In genomic region chr9:87730271-87730960, GRCm38 (mm10) we compare ENCODE assay signal across 7 mouse cellular contexts. TPM values are rescaled to one million over a fixed set of nuclear protein-coding genes. Genes with fewer than 3 reads are reported as not detected.
A peak's percentile ranks its signal among the peaks of the same experiment; 100 is the strongest.
DNase-seq lines count a peak whose midpoint lies in the region; ATAC-seq and TF ChIP-seq lines count a peak whose summit lies in the region.

No protein-coding gene starts in this region.

- ATAC-seq in lung, postnatal 0 days = peak; percentile 53
- peak; percentile 70 for ATAC-seq in forebrain, embryonic 15.5 days (replicated peaks)
- ATAC-seq in intestine, postnatal 0 days = peak; percentile 56
- ATAC-seq in midbrain, embryonic 16.5 days = peak; percentile 70

- DNase-seq in lung, postnatal 0 days (ENCODE audit: low spot score) = peak; percentile 25
- no peak for DNase-seq in lung, postnatal 36 days
- DNase-seq in spleen, postnatal 4 days (ENCODE audit: low spot score in 2 of 2) = no peak

- no peaks in the 10 kb centered on the region for H3K36me3 ChIP-seq in lung, postnatal 0 days (ENCODE audit: insufficient read depth, low read length)
- no peaks in the 10 kb centered on the region for H3K36me3 ChIP-seq in forebrain, embryonic 15.5 days
- no peaks in the 10 kb centered on the region for H3K36me3 ChIP-seq in intestine, postnatal 0 days (ENCODE audit: control insufficient read depth, insufficient read depth)
- no peaks in the 10 kb centered on the region for H3K36me3 ChIP-seq in midbrain, embryonic 16.5 days (ENCODE audit: control insufficient read depth, insufficient read depth, low read length)

- no peak for TF ChIP-seq CTCF in lung, postnatal 0 days (IDR thresholded peaks at IDR 0.05)
- no peak for TF ChIP-seq CTCF in bone marrow macrophage, adult 2 months (IDR thresholded peaks at IDR 0.05; ENCODE audit: low read depth, low read length)
- TF ChIP-seq CTCF in intestine, postnatal 0 days (IDR thresholded peaks at IDR 0.05; ENCODE audit: low read depth) = no peak

- H3K9ac ChIP-seq in lung, postnatal 0 days (replicated peaks; ENCODE audit: low read depth) = no peak overlapping the region
- peak overlapping the region; percentile 27 for H3K9ac ChIP-seq in forebrain, embryonic 15.5 days (replicated peaks)
- 0 out of 2 replicates have a peak overlapping the region, but pooled peaks have one; percentile 17 for H3K9ac ChIP-seq in intestine, postnatal 0 days (ENCODE audit: low read depth, low read length)
- H3K9ac ChIP-seq in midbrain, embryonic 16.5 days (ENCODE audit: low read depth, low read length) = peak overlapping the region; percentile 42; the same call in 1 of the 2 replicates

- no peak for TF ChIP-seq POLR2A in bone marrow macrophage, adult 2 months (IDR thresholded peaks at IDR 0.05; ENCODE audit: borderline replicate concordance, low read depth, low read length)

- H3K4me2 ChIP-seq in lung, postnatal 0 days (replicated peaks; ENCODE audit: low read depth, low read length) = peak overlapping the region; percentile 69
- peak overlapping the region; percentile 87 for H3K4me2 ChIP-seq in forebrain, embryonic 15.5 days (replicated peaks)
- H3K4me2 ChIP-seq in intestine, postnatal 0 days (replicated peaks; ENCODE audit: low read depth) = peak overlapping the region; percentile 80
- H3K4me2 ChIP-seq in midbrain, embryonic 16.5 days (ENCODE audit: low read length) = peak overlapping the region; percentile 65

- H3K27ac ChIP-seq in lung, postnatal 0 days (ENCODE audit: low read length) = no peak overlapping the region
- H3K27ac ChIP-seq in bone marrow macrophage, adult 2 months (ENCODE audit: insufficient read depth, low read depth, low read length) = no peak overlapping the region
- no peak overlapping the region for H3K27ac ChIP-seq in forebrain, embryonic 15.5 days (replicated peaks)
- no peak overlapping the region for H3K27ac ChIP-seq in intestine, postnatal 0 days (ENCODE audit: low read depth, low read length)
- no peak overlapping the region for H3K27ac ChIP-seq in midbrain, embryonic 16.5 days (ENCODE audit: low read length)

- WGBS in lung, postnatal 0 days = 2% methylated on average over 55 of the region's 91 CpGs
- WGBS in forebrain, embryonic 15.5 days = 1% methylated on average over 88 of the region's 91 CpGs
- WGBS in intestine, postnatal 0 days = under 1% methylated on average over 87 of the region's 91 CpGs
- under 1% methylated on average over 65 of the region's 91 CpGs for WGBS in midbrain, embryonic 16.5 days

- peak overlapping the region; percentile 37 for H3K4me3 ChIP-seq in lung, postnatal 0 days (ENCODE audit: low read depth, low read length)
- peak overlapping the region; percentile 37 for H3K4me3 ChIP-seq in bone marrow macrophage, adult 2 months (ENCODE audit: insufficient read depth, low read length)
- H3K4me3 ChIP-seq in forebrain, embryonic 15.5 days = peak overlapping the region; percentile 45
- H3K4me3 ChIP-seq in intestine, postnatal 0 days (ENCODE audit: low read depth, low read length) = peak overlapping the region; percentile 46
- H3K4me3 ChIP-seq in midbrain, embryonic 16.5 days (ENCODE audit: low read depth, low read length) = peak overlapping the region; percentile 38

- TF ChIP-seq EP300 in lung, postnatal 0 days (IDR thresholded peaks at IDR 0.05) = no peak

- peaks cover 10% of the 10 kb centered on the region; the same call in 1 of the 2 replicates for H3K4me1 ChIP-seq in lung, postnatal 0 days (ENCODE audit: insufficient read depth, low read depth, low read length)
- no peaks in the 10 kb centered on the region for H3K4me1 ChIP-seq in bone marrow macrophage, adult 2 months (ENCODE audit: control insufficient read depth, insufficient read depth, low read length)
- peaks cover 24% of the 10 kb centered on the region for H3K4me1 ChIP-seq in forebrain, embryonic 15.5 days
- H3K4me1 ChIP-seq in intestine, postnatal 0 days (replicated peaks; ENCODE audit: control insufficient read depth, insufficient read depth, low read length) = 0 out of 2 replicates have a peak, but pooled peaks cover 5% of the 10 kb centered on the region
- H3K4me1 ChIP-seq in midbrain, embryonic 16.5 days (ENCODE audit: control insufficient read depth, insufficient read depth, low read length) = peaks cover 12% of the 10 kb centered on the region

- H3K9me3 ChIP-seq in lung, postnatal 0 days (ENCODE audit: low read length) = no peaks in the 10 kb centered on the region
- H3K9me3 ChIP-seq in forebrain, embryonic 15.5 days = no peaks in the 10 kb centered on the region
- H3K9me3 ChIP-seq in intestine, postnatal 0 days (ENCODE audit: control insufficient read depth) = no peaks in the 10 kb centered on the region
- H3K9me3 ChIP-seq in midbrain, embryonic 16.5 days (replicated peaks; ENCODE audit: control insufficient read depth, low read length, poor library complexity, severe bottlenecking) = no peaks in the 10 kb centered on the region

- peaks cover 72% of the 10 kb centered on the region for H3K27me3 ChIP-seq in lung, postnatal 0 days (replicated peaks; ENCODE audit: insufficient read depth, low read length)
- peaks cover 71% of the 10 kb centered on the region for H3K27me3 ChIP-seq in forebrain, embryonic 15.5 days
- H3K27me3 ChIP-seq in intestine, postnatal 0 days (replicated peaks; ENCODE audit: control insufficient read depth, insufficient read depth, low read length) = peaks cover 79% of the 10 kb centered on the region
- H3K27me3 ChIP-seq in midbrain, embryonic 16.5 days (ENCODE audit: control insufficient read depth, insufficient read depth, low read depth, low read length) = peaks cover 25% of the 10 kb centered on the region

RNA-seq across cellular contexts. Expression of gene Tbx18, which starts 0.6 kb away (rescaled TPM):
- polyA plus RNA-seq in lung, postnatal 0 days (2015; fragmentation: Nextera tagmentation; extraction: Ambion mirVana) = 0.17 and 0.26 TPM in 2 replicates
- 0.17 TPM in 1 of 2 replicates, not detected in the other for polyA plus RNA-seq in bone marrow macrophage, adult 2 months (2012; ENCODE audit: insufficient read depth, insufficient read length, missing spikeins)
- polyA plus RNA-seq in forebrain, embryonic 15.5 days (2015; fragmentation: Nextera tagmentation; extraction: Ambion mirVana) = 1.7 and 2.1 TPM in 2 replicates
- 0.09 and 0.10 TPM in 2 replicates for polyA plus RNA-seq in intestine, postnatal 0 days (2015; fragmentation: Nextera tagmentation; extraction: Ambion mirVana)
- 1.3 and 2.1 TPM in 2 replicates for polyA plus RNA-seq in midbrain, embryonic 16.5 days (2015; fragmentation: Nextera tagmentation; extraction: Ambion mirVana)
